Mouse (Mus musculus): ENCODE measurements around the gene Ift74.

GRCm38 (mm10) chr4:94692175-94692574 lies 77.9 kb downstream of the Ift74 start:
- no peak for TF ChIP-seq CTCF (IDR thresholded peaks at IDR 0.05; ENCODE audit: borderline replicate concordance, insufficient read depth, low read depth, low read length)
- no peak for TF ChIP-seq POLR2A (IDR thresholded peaks at IDR 0.05; ENCODE audit: borderline replicate concordance, insufficient read depth, low read length)

Measured in cerebellum, adult 2 months (tissue).